Comparison of ENCODE assay signal across 18 mouse cellular contexts in the genomic region with DNA sequence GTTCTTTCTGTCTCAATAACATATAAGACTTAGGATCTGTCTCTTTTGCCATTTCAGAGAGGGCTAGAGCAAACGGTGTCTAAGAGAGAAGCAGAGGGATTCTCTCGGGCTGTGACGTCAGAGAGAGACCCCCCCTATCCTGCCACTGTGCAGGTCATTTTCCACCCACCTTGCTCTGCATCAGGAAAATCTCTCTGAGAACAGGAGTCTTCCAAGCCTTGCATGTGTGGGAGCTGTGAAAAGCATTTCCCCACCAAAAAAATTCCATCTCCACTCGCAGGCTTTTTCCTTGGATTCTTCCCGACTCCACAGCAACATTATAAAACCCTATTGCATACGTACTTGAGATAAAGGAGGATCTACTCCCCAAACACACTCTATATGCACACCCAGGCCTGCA.
"Had no signal": no experiment of that assay in that cellular context is flagged by ENCODE, and none has a peak within 500 bp of the region (broad histone marks: within the 10 kb centered on the region; RNA-seq: fewer than 3 reads in every experiment).

No protein-coding gene starts in this region.

- ATAC-seq: inflammation-experienced regulatory T-cells, adult 6 months; intestine, postnatal 0 days; liver, postnatal 0 days; midbrain, embryonic 15.5 days had no signal

- H3K4me2 ChIP-seq: hindbrain, embryonic 15.5 days; liver, embryonic 13.5 days; lung, embryonic 15.5 days; midbrain, embryonic 11.5 days; midbrain, embryonic 15.5 days; neural tube, embryonic 12.5 days had no signal

- H3K36me3 ChIP-seq: hindbrain, embryonic 15.5 days; limb, embryonic 12.5 days; liver, embryonic 13.5 days; lung, embryonic 15.5 days; midbrain, embryonic 15.5 days; neural tube, embryonic 12.5 days had no signal

- H3K27ac ChIP-seq: hindbrain, embryonic 15.5 days; liver, embryonic 13.5 days; lung, embryonic 15.5 days; macrophage; neural tube, embryonic 12.5 days had no signal

- H3K9ac ChIP-seq: hindbrain, embryonic 15.5 days; limb, embryonic 12.5 days; liver, embryonic 13.5 days; liver, postnatal 0 days; lung, embryonic 15.5 days; midbrain, embryonic 15.5 days; neural tube, embryonic 12.5 days had no signal

- H3K27me3 ChIP-seq: hindbrain, embryonic 15.5 days; limb, embryonic 12.5 days; liver, embryonic 13.5 days; lung, embryonic 15.5 days; midbrain, embryonic 15.5 days; neural tube, embryonic 12.5 days had no signal

- H3K4me1 ChIP-seq: liver, embryonic 13.5 days; lung, embryonic 15.5 days had no signal

- DNase-seq: kidney, postnatal 14 days; layer of hippocampus, adult 9-11 months; liver; liver, embryonic 13.5 days; liver, postnatal 0 days; lung, postnatal 14 days; retina, postnatal 1 day; thymus, postnatal 25 days had no signal

- H3K4me3 ChIP-seq: hindbrain, embryonic 15.5 days; limb, embryonic 12.5 days; liver, embryonic 13.5 days; lung, embryonic 15.5 days; megakaryocyte, embryonic 14.5 days; midbrain, embryonic 15.5 days; neural tube, embryonic 12.5 days had no signal

- H3K9me3 ChIP-seq: hindbrain, embryonic 15.5 days; limb, embryonic 12.5 days; liver, embryonic 13.5 days; lung, embryonic 15.5 days; megakaryocyte, embryonic 14.5 days; midbrain, embryonic 15.5 days; neural tube, embryonic 12.5 days had no signal
